Mouse (Mus musculus): ENCODE measurements at regions not wholly inside any gene's neighbourhood (a gene's known extent, or its start where the extent isn't known, plus 50 kb on each side); places are given as distances from the start of the nearest gene placed in this dataset.
A peak's percentile ranks its signal among the peaks of the same experiment; 100 is the strongest.
"Not testable (repeated sequence)": the region's sequence is repeated elsewhere in the genome, so short reads cannot be mapped to it uniquely, and the experiment has no call there.

DNA sequence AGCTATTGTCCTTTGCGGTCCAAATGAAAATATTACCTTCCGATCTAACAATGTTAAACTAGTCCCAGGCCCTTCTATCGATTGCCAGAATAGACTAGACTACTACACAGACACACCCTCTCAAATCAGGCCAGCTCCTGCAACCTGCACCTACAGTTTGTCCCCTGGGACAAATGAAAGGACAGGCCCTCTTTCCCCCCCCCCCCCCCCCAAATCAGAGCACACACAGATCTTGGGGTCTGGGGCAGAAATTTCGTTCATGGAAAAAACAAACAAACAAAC is 77.8 kb downstream of the BC107364 start:
- not testable (repeated sequence) for H3K27me3 ChIP-seq (ENCODE audit: insufficient read depth, poor library complexity, severe bottlenecking); DNase-seq (ENCODE audit: low spot score); H3K27ac ChIP-seq; H3K9me3 ChIP-seq; H3K36me3 ChIP-seq; H3K4me3 ChIP-seq; H3K4me1 ChIP-seq
- no CpG with 5 or more reads among the region's 4 CpGs for WGBS

DNA sequence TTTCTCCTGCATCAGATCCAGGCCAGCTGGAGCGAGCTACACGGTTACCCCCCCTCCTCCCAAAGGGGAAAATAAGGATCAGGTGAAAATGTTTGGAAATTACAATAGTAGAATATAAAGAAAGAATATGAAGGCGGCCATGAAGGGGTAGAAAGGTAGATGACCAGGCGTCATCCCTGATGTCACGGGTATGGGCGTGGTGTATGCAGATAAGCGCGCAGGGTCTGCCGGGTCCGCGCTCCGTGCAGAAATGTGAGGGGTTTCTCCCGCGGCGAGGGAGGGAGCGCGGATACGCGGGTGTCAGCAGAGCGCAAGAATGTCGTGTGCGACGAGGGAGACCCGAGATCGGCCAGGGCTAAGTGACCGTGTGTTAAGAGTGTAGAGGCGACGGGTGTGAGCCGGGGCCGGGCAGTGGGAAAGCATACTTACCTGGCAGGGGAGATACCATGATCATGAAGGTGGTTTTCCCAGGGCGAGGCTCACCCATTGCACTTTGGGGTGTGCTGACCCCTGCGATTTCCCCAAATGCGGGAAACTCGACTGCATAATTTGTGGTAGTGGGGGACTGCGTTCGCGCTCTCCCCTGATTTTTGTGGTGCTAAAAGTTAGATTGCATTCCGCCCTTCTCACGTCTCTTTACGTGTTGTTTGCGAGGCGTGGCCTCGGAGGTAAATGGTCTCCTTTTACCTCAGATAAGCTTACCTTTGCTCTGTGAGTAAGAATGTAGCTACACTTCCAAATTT is 78.3 kb downstream of the BC107364 start:
- H3K36me3 ChIP-seq; DNase-seq (ENCODE audit: low spot score); H3K4me1 ChIP-seq; H3K27ac ChIP-seq; H3K27me3 ChIP-seq (ENCODE audit: insufficient read depth, poor library complexity, severe bottlenecking); H3K4me3 ChIP-seq; H3K9me3 ChIP-seq: not testable (repeated sequence)
- 17% methylated on average over 2 of the region's 43 CpGs for WGBS

GRCm38 (mm10) chr3:96362581-96362980 is 68.8 kb upstream of the Fcgr1 start:
- H3K4me3 ChIP-seq; H3K36me3 ChIP-seq; H3K27ac ChIP-seq; H3K4me1 ChIP-seq; H3K9me3 ChIP-seq; H3K27me3 ChIP-seq (ENCODE audit: insufficient read depth, poor library complexity, severe bottlenecking): not testable (repeated sequence)
- 30% methylated on average over 10 of the region's 10 CpGs for WGBS
- peak; percentile 59 for DNase-seq (ENCODE audit: low spot score)

DNA sequence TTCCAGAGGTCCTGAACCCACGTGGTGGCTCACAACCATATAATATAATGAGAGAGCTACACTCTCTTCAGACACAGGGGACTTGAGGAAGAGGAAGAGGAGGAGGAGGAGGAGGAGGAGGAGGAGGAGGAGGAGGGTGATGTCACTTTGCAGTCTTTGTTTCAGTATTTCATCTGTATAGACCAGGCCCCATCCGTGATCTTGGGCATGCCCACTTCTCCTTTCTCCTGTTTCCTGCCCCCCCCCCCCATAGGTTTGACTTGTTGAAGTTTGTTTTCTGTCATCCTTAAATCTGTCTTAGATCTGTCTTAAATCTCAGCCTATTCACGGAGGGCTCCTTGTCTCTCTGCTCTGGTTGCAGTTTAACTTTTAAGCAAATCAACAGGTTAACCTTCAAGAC is 67.0 kb upstream of the Fcgr1 start:
- WGBS: 77% methylated on average over 3 of the region's 3 CpGs
- peak; percentile 66 for DNase-seq (ENCODE audit: low spot score)

GRCm38 (mm10) chr3:96360214-96360536 is 66.4 kb upstream of the Fcgr1 start:
- not testable (repeated sequence) for H3K9me3 ChIP-seq; DNase-seq (ENCODE audit: low spot score); H3K4me3 ChIP-seq; H3K27me3 ChIP-seq (ENCODE audit: insufficient read depth, poor library complexity, severe bottlenecking); H3K4me1 ChIP-seq; H3K27ac ChIP-seq; H3K36me3 ChIP-seq
- 0% methylated on average over 2 of the region's 21 CpGs for WGBS

More for the DNA sequence above, 67.0 kb upstream of the Fcgr1 start:
- Histone ChIP-seq H3K4me3 (no peak overlapping the region), H3K27me3 (ENCODE audit: insufficient read depth, poor library complexity, severe bottlenecking) (peaks cover 8% of the 10 kb centered on the region; the same call in 1 of the 2 replicates), H3K27ac (no peak overlapping the region), H3K36me3 (no peaks in the 10 kb centered on the region), H3K4me1 (no peaks in the 10 kb centered on the region), H3K9me3 (no peaks in the 10 kb centered on the region)

DNA sequence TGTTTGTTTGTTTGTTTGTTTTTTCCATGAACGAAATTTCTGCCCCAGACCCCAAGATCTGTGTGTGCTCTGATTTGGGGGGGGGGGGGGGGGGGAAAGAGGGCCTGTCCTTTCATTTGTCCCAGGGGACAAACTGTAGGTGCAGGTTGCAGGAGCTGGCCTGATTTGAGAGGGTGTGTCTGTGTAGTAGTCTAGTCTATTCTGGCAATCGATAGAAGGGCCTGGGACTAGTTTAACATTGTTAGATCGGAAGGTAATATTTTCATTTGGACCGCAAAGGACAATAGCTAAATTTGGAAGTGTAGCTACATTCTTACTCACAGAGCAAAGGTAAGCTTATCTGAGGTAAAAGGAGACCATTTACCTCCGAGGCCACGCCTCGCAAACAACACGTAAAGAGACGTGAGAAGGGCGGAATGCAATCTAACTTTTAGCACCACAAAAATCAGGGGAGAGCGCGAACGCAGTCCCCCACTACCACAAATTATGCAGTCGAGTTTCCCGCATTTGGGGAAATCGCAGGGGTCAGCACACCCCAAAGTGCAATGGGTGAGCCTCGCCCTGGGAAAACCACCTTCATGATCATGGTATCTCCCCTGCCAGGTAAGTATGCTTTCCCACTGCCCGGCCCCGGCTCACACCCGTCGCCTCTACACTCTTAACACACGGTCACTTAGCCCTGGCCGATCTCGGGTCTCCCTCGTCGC is 65.9 kb upstream of the Fcgr1 start:
- not testable (repeated sequence) for H3K27me3 ChIP-seq (ENCODE audit: insufficient read depth, poor library complexity, severe bottlenecking); H3K27ac ChIP-seq; H3K36me3 ChIP-seq; H3K4me3 ChIP-seq; H3K9me3 ChIP-seq; DNase-seq (ENCODE audit: low spot score); H3K4me1 ChIP-seq
- WGBS: no CpG with 5 or more reads among the region's 26 CpGs

- not testable (repeated sequence) for H3K4me3 ChIP-seq; H3K9me3 ChIP-seq; H3K27me3 ChIP-seq (ENCODE audit: insufficient read depth, poor library complexity, severe bottlenecking); DNase-seq (ENCODE audit: low spot score); H3K36me3 ChIP-seq; H3K27ac ChIP-seq; H3K4me1 ChIP-seq
- no CpG with 5 or more reads among the region's 6 CpGs for WGBS
Measured at GRCm38 (mm10) chr3:96351623-96352022, 57.9 kb upstream of the Fcgr1 start.

- H3K27me3 ChIP-seq (ENCODE audit: insufficient read depth, poor library complexity, severe bottlenecking); H3K27ac ChIP-seq; H3K4me1 ChIP-seq; H3K9me3 ChIP-seq; DNase-seq (ENCODE audit: low spot score); H3K4me3 ChIP-seq; H3K36me3 ChIP-seq: not testable (repeated sequence)
- WGBS: no CpG with 5 or more reads among the region's 13 CpGs
Measured at GRCm38 (mm10) chr3:96350985-96351384, 57.2 kb upstream of the Fcgr1 start.

DNA sequence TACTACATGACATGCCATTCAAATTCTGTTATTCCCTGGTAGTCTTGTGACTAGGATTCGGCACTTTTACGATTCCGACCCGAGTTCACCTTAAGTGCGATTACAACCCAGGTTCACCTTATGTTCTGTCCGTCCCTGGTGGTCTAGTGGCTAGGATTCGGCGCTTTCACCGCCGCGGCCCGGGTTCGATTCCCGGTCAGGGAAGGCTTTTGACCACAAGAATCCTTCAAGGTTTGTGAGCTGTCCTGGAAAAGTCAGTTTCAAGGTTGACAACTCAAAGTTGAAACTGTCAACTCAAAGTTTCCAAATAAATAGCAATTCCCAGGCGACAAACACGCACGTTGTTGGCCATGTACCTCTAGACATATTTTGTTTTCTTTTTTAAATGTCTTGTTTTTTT is 52.8 kb upstream of the Fcgr1 start:
- WGBS: no CpG with 5 or more reads among the region's 17 CpGs
- not testable (repeated sequence) for H3K9me3 ChIP-seq; DNase-seq (ENCODE audit: low spot score); H3K4me1 ChIP-seq; H3K27ac ChIP-seq; H3K4me3 ChIP-seq; H3K36me3 ChIP-seq
- H3K27me3 ChIP-seq (ENCODE audit: insufficient read depth, poor library complexity, severe bottlenecking): peaks cover 26% of the 10 kb centered on the region

DNA sequence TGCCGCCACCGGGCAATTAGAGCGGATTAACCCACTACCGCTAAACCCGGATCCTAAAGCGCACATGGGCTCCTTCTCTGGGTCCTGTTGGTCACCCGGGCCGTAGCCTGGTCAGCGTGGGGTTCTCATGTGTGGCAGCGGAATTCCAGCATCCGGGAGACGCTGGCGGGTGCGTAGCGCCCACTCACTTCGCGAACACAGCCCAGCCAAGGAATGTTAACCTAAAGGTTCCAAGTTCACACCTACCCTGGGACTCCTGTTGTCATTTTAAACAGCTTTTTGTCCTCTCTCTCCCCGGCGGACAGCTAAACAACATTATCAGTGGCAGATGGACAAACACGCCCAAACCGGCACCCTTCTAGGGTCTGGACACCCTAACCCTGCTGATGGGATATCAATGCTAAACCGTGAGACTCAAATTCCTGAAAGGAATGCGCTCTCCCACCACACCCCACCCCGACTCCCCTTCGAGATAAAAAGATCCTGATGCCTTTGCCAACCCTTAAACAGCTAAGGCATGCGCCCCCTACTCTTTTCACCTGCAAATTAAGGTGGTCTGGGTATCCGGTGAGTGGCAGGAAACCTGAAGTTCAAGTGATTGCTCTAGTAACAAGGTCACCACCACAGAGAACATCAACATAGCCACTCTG is 49.8 kb upstream of the Fcgr1 start:
- Histone ChIP-seq H3K36me3 (no peaks in the 10 kb centered on the region), H3K4me1 (peaks cover 5% of the 10 kb centered on the region; the same call in 1 of the 2 replicates), H3K4me3 (peak overlapping the region; percentile 42), H3K27ac (no peak overlapping the region), H3K27me3 (ENCODE audit: insufficient read depth, poor library complexity, severe bottlenecking) (peaks cover 35% of the 10 kb centered on the region), H3K9me3 (no peaks in the 10 kb centered on the region)
- DNase-seq (ENCODE audit: low spot score): no peak
- under 1% methylated on average over 27 of the region's 27 CpGs for WGBS
